Mouse (Mus musculus): ENCODE results near the gene Itpka. TPM values are rescaled to one million over a fixed set of nuclear protein-coding genes. Genes with fewer than 3 reads are reported as not detected.

The Itpka gene
- polyA plus RNA-seq, 1 experiment from 2014 or later = not detected

DNA sequence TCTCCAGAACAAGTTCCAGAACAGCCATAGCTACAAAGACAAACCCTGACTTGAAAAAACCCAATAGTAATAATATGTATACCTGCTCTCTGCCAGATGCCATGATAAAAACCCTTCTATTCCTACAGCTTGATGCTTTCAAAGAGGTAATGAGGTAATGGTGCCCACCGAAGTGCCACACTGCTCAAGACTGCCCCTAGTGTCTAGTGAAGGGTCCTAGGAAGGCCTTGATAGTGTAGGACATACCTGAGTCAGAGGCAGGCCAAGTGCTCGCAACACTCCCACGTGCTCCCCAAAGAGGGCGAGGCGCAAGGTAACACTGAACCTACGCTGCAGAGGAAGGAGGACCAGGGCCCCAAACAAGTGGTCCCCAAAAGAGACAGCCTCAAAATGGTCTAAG lies 25.1 kb downstream of the Itpka start:
- no peak overlapping the region for H3K4me3 ChIP-seq (ENCODE audit: inconsistent target)
- H3K27ac ChIP-seq = no peak overlapping the region
- peaks cover 29% of the 10 kb centered on the region; the same call in 1 of the 2 replicates for H3K36me3 ChIP-seq (ENCODE audit: inconsistent target)
- WGBS (ENCODE audit: missing documents) = 96% methylated on average over 6 of the region's 6 CpGs
- no peaks in the 10 kb centered on the region for H3K79me2 ChIP-seq (ENCODE audit: inconsistent target)

GRCm38 (mm10) chr2:119787206-119787883 lies 45.2 kb downstream of the Itpka start, which contains the start of gene Rpap1:
Rpap1 (minus strand) TSS chr2:119787537.
- H3K79me2 ChIP-seq (ENCODE audit: inconsistent target) = no peaks in the 10 kb centered on the region; the same call in 1 of the 2 replicates
- H3K27ac ChIP-seq = 0 out of 2 replicates have a peak within 1 kb of the TSS, but pooled peaks have one; percentile 21
- peak within 1 kb of the TSS; percentile 84 for H3K4me3 ChIP-seq (ENCODE audit: inconsistent target)
- 2% methylated on average over 44 of the region's 44 CpGs for WGBS (ENCODE audit: missing documents)
- peaks cover 7% of the 10 kb centered on the region; the same call in 1 of the 2 replicates for H3K36me3 ChIP-seq (ENCODE audit: inconsistent target)

GRCm38 (mm10) chr2:119789996-119790395 lies 47.9 kb downstream of the Itpka start:
- no peaks in the 10 kb centered on the region for H3K36me3 ChIP-seq (ENCODE audit: inconsistent target)
- no peaks in the 10 kb centered on the region; the same call in 1 of the 2 replicates for H3K79me2 ChIP-seq (ENCODE audit: inconsistent target)
- 97% methylated on average over 2 of the region's 2 CpGs for WGBS (ENCODE audit: missing documents)
- H3K4me3 ChIP-seq (ENCODE audit: inconsistent target) = no peak overlapping the region
- H3K27ac ChIP-seq = no peak overlapping the region

- 88% methylated on average over 4 of the region's 5 CpGs for WGBS (ENCODE audit: missing documents)
- H3K36me3 ChIP-seq (ENCODE audit: inconsistent target) = no peaks in the 10 kb centered on the region
- no peak within 1 kb of the TSS for H3K27ac ChIP-seq
- H3K4me3 ChIP-seq (ENCODE audit: inconsistent target) = no peak within 1 kb of the TSS
- no peaks in the 10 kb centered on the region for H3K79me2 ChIP-seq (ENCODE audit: inconsistent target)
Observed at GRCm38 (mm10) chr2:119797279-119797783, 55.2 kb downstream of the Itpka start, which contains the start of gene Tyro3. Tyro3 (plus strand) TSS chr2:119797733.

DNA sequence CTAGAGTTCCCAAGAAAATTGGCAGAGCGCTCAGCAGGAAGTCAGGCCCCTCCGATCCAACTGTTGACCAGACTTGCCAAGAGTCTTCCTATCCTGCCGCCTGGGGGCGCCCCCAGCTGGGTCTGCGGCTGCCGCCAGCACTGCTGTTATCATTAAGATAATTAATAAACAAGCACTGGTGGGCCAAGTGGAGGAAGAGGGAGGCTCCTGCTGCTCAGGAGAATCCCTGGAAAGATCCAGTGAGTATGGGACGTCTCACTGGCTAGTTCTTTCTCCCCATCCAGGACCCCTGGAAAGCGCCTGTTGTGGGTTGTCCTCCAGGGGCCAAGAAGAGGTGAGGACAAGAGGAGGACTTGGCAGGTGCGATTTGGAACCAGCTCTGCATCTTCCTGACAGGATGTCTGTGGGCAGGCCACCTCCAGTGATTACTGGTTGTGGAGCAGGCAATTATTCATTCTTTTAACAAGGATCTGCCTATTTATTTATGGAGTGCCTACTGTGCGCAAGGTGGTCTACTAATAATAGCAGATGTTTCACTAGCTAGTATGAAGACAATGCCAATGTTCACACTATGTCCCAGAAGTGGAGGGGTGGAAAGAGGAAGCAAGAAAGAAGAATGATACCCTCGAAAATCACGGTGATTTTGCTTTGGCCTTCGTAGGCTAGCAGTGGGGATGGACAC lies 56.2 kb downstream of the Itpka start:
- WGBS (ENCODE audit: missing documents) = 13% methylated on average over 13 of the region's 13 CpGs
- no peaks in the 10 kb centered on the region for H3K79me2 ChIP-seq (ENCODE audit: inconsistent target)
- no peaks in the 10 kb centered on the region for H3K36me3 ChIP-seq (ENCODE audit: inconsistent target)
- H3K27ac ChIP-seq = no peak overlapping the region
- H3K4me3 ChIP-seq (ENCODE audit: inconsistent target) = no peak overlapping the region

DNA sequence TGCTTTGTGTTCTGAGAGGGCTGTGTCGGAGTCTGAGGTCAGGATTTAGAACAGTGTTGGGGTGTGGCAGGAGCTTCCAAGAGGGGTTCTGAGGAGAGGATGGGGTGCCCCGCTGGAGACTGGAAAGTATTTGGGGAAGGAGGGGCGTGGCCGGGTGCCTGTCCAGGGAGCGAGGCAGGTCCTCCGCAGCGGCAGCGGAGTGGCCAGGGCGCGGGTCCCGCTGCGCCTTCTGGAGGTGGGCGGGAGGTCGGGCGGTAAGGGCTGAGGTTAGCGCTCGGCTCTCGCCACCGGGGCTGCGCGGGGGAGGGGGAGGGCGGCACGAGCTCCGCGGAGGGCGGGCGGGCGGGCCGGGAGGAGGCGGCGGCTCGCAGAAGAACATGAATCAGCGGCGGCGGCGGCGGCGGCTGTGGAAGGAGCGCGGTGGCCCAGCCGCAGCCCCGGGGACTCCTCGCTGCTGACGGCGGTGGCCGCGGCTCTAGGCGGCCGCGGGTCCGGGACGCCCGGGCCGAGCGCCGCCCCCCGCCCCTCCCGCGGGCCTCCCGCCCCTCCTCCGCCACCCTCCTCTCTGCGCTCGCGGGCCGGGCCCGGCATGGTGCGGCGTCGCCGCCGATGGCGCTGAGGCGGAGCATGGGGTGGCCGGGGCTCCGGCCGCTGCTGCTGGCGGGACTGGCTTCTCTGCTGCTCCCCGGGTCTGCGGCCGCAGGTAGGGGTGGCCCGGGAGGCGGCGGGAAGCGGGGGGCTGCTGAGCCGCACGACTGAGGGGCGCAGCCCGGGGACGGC lies 57.2 kb downstream of the Itpka start:
- under 1% methylated on average over 33 of the region's 89 CpGs for WGBS (ENCODE audit: missing documents)
- H3K79me2 ChIP-seq (ENCODE audit: inconsistent target) = no peaks in the 10 kb centered on the region
- H3K36me3 ChIP-seq (ENCODE audit: inconsistent target) = no peaks in the 10 kb centered on the region
- no peak overlapping the region for H3K4me3 ChIP-seq (ENCODE audit: inconsistent target)
- no peak overlapping the region for H3K27ac ChIP-seq

GRCm38 (mm10) chr2:119799961-119800550 lies 57.9 kb downstream of the Itpka start:
- Histone ChIP-seq H3K27ac (no peak overlapping the region), H3K4me3 (ENCODE audit: inconsistent target) (no peak overlapping the region), H3K36me3 (ENCODE audit: inconsistent target) (no peaks in the 10 kb centered on the region), H3K79me2 (ENCODE audit: inconsistent target) (no peaks in the 10 kb centered on the region)
- WGBS (ENCODE audit: missing documents) = 2% methylated on average over 15 of the region's 27 CpGs

Other genes with a start within 250 kb of the Itpka start
- 0.07 to 0.10 TPM (median 0.09 TPM) in 3 replicates for gene Exd1, start 194.7 kb upstream of the Itpka start, polyA plus RNA-seq (2018)
- gene Chp1, start 194.6 kb upstream of the Itpka start, polyA plus RNA-seq (2018) = 58.0 to 67.1 TPM (median 58.9 TPM) in 3 replicates
- gene Nusap1, start 124.0 kb upstream of the Itpka start, polyA plus RNA-seq (2018) = 0.55 to 8.9 TPM (median 3.7 TPM) in 3 replicates
- 0.87 to 6.7 TPM (median 3.3 TPM) in 3 replicates for gene Oip5, start 123.9 kb upstream of the Itpka start, polyA plus RNA-seq (2018)
- 15.3 to 19.7 TPM (median 16.5 TPM) in 3 replicates for gene Ndufaf1, start 79.5 kb upstream of the Itpka start, polyA plus RNA-seq (2018)
- gene Rtf1, start 67.3 kb upstream of the Itpka start, polyA plus RNA-seq (2018) = 23.0 to 38.2 TPM (median 23.7 TPM) in 3 replicates
- not detected in 3 replicates for gene Ltk, start 18.1 kb downstream of the Itpka start, polyA plus RNA-seq (2018)
- gene Rpap1, start 45.2 kb downstream of the Itpka start, polyA plus RNA-seq (2018) = 5.7 to 9.3 TPM (median 8.7 TPM) in 3 replicates
- gene Tyro3, start 55.4 kb downstream of the Itpka start, polyA plus RNA-seq (2018) = 0.25 to 0.93 TPM (median 0.48 TPM) in 3 replicates
- 10.1 to 15.2 TPM (median 14.8 TPM) in 3 replicates for gene Mga, start 154.9 kb downstream of the Itpka start, polyA plus RNA-seq (2018)
- gene Mapkbp1, start 230.4 kb downstream of the Itpka start, polyA plus RNA-seq (2018) = 3.1 to 4.3 TPM (median 3.8 TPM) in 3 replicates